Mouse (Mus musculus) CD4-positive, CD25-positive, alpha-beta regulatory T cell (primary cell): ENCODE results near the gene Morn4. TPM values are rescaled to one million over a fixed set of nuclear protein-coding genes. Genes with fewer than 3 reads are reported as not detected.

Experiments used
- polyA plus RNA-seq: library from polyadenylated mRNA; unstranded; fragments of 100-300 nt; shearing (Covaris generic); gene quantifications from one replicate; pipeline ENCODE4 v1.2.1, GENCODE M21; 2017

The Morn4 gene
- polyA plus RNA-seq = 0.26 TPM

DNA sequence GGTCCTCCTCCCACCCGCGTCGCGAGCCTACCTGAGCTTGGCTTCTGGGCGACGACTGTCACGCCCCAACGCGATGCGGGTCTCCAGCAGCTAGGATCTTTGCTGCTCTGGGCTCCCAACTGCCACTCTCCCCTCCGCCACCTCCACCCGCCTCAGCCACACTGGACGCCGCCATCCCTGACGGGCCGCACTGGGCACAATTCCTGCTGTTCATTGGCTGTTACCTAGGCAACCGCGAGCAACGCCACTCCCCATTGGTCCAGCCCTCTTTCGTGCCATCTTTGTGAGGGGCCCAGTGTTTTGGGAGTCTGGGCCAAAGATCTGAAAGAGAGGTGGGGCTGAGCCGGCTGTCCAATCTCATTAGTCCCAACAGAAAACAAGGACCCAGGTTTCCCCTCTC is at the start of gene Morn4:
TSS of gene Morn4 (minus strand) at position 192 of the 400 bp plus-strand sequence.

DNA sequence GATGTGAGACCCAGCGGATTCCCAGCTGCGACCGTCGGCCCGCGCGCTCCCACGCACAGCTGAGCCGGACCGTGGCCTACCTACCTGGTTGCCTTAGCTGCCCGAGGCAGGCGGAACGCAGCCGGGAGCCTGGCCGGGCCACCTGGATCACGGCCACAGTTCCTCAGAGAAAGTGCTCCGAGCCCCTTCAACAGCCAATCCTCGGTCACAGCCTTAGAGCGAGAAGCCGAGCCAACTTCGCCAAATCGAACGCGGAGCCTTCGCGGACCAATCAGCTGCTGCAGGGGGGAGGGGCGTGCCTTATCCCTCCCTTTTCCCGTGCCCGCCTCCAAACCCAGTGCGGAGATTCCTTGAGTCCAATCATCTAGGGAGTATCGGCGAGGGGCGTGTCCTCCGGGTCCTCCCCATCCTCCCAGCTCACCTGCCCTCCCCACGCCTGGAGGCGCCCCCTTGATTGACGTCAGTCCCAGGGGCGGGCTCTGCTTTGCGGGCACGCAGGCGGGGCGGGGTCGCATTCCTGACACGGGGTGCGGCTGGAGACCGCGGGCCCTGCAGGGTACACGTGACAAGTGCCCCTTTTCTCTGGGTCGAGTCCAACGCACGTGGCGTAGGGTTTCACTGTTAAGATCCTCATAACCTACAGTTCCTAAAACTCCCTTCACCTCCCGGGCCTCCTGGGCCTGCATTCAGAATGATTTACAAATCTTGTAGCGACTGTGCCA is 42.8 kb upstream of the Morn4 start, which contains the start of gene Avpi1:
TSS of gene Avpi1 (minus strand) at position 273 of the 722 bp plus-strand sequence.

GRCm38 (mm10) chr19:42089748-42090595 is 3.8 kb upstream of the Morn4 start, which contains the start of gene Pi4k2a:
TSS of gene Pi4k2a (plus strand) at chr19:42090470.

GRCm38 (mm10) chr19:42051948-42052347 is 34.2 kb downstream of the Morn4 start, which contains the start of gene 4933411K16Rik:
TSS of gene 4933411K16Rik (plus strand) at chr19:42052248.

DNA sequence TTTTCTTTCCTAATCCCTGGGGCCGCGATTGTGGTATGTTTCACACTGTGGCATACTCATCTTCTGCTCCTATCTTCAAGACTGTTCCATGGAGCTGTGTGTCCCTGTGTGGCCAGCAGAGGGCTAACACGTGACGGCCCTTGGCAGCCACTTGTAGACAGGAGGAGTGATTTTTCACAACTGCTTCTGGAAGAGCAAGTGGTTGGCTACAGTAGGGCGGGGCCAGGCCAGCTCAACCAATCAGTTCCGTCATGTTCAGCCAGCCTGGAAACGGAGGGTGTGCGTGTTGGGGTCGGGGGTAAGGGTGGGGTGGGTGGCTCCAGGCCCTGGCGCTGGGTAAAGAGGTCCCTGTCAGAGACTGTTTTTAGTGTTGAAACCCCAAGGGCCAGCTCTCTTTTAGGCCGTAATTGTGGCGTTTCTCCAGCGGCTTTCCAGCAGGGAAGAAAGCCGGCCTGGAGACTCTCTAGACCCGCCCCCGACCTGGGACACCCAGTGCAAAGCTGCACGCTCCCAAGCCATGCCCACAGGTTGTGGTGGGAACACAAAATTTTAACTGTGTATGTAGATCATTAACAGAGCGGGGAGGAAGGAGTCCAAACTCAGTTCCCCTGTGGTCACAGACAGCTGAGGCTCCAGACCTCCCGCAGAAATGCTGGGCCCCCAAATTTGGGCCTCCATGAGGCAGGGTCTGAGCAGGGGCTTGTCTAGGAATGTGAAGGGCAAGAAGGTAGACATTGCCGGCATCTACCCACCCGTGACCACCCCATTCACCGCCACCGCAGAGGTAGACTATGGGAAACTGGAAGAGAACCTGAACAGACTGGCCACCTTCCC is 40.7 kb downstream of the Morn4 start, which contains the start of gene Hoga1:
TSS of gene Hoga1 (plus strand) at position 342 of the 834 bp plus-strand sequence.

DNA sequence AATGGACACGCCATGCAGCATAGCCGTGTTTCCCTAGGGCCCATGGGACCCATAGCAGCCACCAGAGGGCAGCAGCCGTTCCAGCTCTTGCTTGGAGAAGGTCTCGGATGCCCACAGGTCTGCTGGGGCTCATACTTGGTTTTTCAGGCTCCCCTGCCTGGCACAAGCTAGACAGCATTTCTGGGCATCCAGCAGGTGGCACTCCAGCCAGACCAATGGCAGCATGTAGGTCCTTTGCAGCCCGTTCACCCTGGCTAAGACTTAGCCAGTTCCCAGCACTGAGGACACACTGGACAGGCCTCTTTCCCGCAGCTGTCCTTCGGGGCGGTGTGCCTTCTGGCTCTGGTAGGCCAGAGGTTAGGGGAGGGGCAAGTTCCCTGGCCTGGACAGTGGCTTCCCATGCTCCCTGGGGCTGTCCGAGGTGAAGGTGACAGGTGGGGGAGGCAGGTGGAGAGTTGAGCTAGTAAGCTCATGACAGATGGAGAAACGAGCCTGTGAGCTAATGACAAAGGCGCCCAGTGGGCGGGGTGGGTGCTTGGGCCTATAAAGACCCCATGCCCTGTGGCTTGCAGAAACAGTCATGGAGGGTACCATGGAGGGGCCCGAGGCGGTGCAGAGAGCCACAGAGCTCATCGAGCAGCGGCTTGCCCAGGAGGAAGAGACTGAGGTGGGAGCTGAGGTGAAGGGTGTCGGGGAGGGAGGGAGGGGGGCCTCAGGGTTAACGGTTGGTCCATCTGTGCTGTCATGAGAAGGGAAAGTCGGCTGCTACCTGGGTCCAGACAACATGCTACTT is 50.5 kb downstream of the Morn4 start, which contains the start of gene Ankrd2:
TSS of gene Ankrd2 (plus strand) at position 545 of the 793 bp plus-strand sequence.

Other genes starting within 250 kb of the Morn4 start
- gene Frat2, start 238.2 kb downstream of the Morn4 start, polyA plus RNA-seq = 26.2 TPM
- 20.9 TPM for gene Rrp12, start 190.2 kb downstream of the Morn4 start, polyA plus RNA-seq
- gene Pgam1, start 174.4 kb downstream of the Morn4 start, polyA plus RNA-seq = 114 TPM
- 80.7 TPM for gene Exosc1, start 152.9 kb downstream of the Morn4 start, polyA plus RNA-seq
- 68.7 TPM for gene Zdhhc16, start 152.9 kb downstream of the Morn4 start, polyA plus RNA-seq
- 68.6 TPM for gene Mms19, start 105.2 kb downstream of the Morn4 start, polyA plus RNA-seq
- 8.2 TPM for gene Ubtd1, start 104.6 kb downstream of the Morn4 start, polyA plus RNA-seq
- not detected for gene Ankrd2, start 50.4 kb downstream of the Morn4 start, polyA plus RNA-seq
- gene Hoga1, start 40.7 kb downstream of the Morn4 start, polyA plus RNA-seq = not detected
- not detected for gene 4933411K16Rik, start 34.1 kb downstream of the Morn4 start, polyA plus RNA-seq
- gene Pi4k2a, start 4.1 kb upstream of the Morn4 start, polyA plus RNA-seq = 43.0 TPM
- gene Avpi1, start 42.7 kb upstream of the Morn4 start, polyA plus RNA-seq = 5.3 TPM
- 41.6 TPM for gene Marveld1, start 61.0 kb upstream of the Morn4 start, polyA plus RNA-seq
- gene Zfyve27, start 77.6 kb upstream of the Morn4 start, polyA plus RNA-seq = 61.9 TPM
- not detected for gene Sfrp5, start 115.9 kb upstream of the Morn4 start, polyA plus RNA-seq
- not detected for gene Golga7b, start 161.2 kb upstream of the Morn4 start, polyA plus RNA-seq